Mouse (Mus musculus) embryonic facial prominence, embryonic 15.5 days (tissue): ENCODE results near the gene Vmn1r85. TPM values are rescaled to one million over a fixed set of nuclear protein-coding genes. Genes with fewer than 3 reads are reported as not detected.
A peak's percentile ranks its signal among the peaks of the same experiment; 100 is the strongest.

ENCODE experiments used
- ATAC-seq: fragments of 200-750 bp; cut with Nextera tagmentation; 2 replicates; pipeline ENCODE4 v1.8.0; 2017; ENCODE audit warnings: low read depth, moderate TSS enrichment; ENCODE audit not compliant: insufficient number of reproducible peaks, low FRiP score, low TSS enrichment
- H3K27ac ChIP-seq: fragments of 300-500 bp; sonication (generic); replicated peaks from 2 replicates; pipeline ENCODE4 v1.5.1; 2015; ENCODE audit warnings: mild to moderate bottlenecking, inconsistent platforms
- H3K27me3 ChIP-seq: fragments of 300-500 bp; sonication (generic); 2 replicates; pipeline ENCODE4 v1.6.1; 2015; ENCODE audit warnings: inconsistent platforms
- H3K36me3 ChIP-seq: fragments of 300-500 bp; sonication (generic); 2 replicates; pipeline ENCODE4 v1.6.1; 2015; ENCODE audit warnings: mild to moderate bottlenecking, inconsistent platforms
- H3K4me1 ChIP-seq: fragments of 300-500 bp; sonication (generic); 2 replicates; pipeline ENCODE4 v1.6.1; 2015; ENCODE audit warnings: inconsistent platforms
- H3K4me2 ChIP-seq: fragments of 300-500 bp; sonication (generic); replicated peaks from 2 replicates; pipeline ENCODE4 v1.6.1; 2015; ENCODE audit warnings: mild to moderate bottlenecking, inconsistent platforms
- H3K4me3 ChIP-seq: fragments of 300-500 bp; sonication (generic); replicated peaks from 2 replicates; pipeline ENCODE4 v1.5.1; 2015; ENCODE audit warnings: mild to moderate bottlenecking, inconsistent platforms
- H3K9ac ChIP-seq: fragments of 300-500 bp; sonication (generic); 2 replicates; pipeline ENCODE4 v1.6.1; 2015; ENCODE audit warnings: inconsistent platforms
- H3K9me3 ChIP-seq: fragments of 300-500 bp; sonication (generic); replicated peaks from 2 replicates; pipeline ENCODE4 v1.6.1; 2016; ENCODE audit warnings: inconsistent platforms
- WGBS: fragments of 180-500 bp; shearing (Covaris S2); methylation state at CpG from one replicate; pipeline ENCODE4 v1.1.7; 2015; 5-methylcytosine and 5-hydroxymethylcytosine counted together
- polyA plus RNA-seq: library from polyadenylated mRNA; unstranded; fragments of >200 nt; fragmentation: Nextera tagmentation; extraction: Ambion mirVana; gene quantifications from 2 replicates; pipeline ENCODE4 v1.2.1, GENCODE M21; 2015

The Vmn1r85 gene
- polyA plus RNA-seq, 1 experiment from 2014 or later: not detected

DNA sequence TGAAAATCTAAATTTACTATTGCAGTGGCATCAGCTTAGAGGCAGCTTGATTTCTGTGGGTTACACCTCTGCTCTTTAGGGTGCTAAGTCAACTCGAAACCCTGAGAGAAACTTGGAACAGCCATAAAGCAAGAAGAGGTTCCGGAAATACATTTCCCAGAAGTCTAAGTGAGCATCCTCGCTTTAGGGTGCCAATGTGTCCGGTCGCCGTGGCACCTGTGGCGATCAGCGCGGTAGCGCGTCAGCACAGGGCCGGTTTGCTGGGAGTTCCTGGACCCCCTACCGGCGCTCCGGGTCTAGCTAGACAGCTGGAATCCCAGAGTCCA, 41.0 kb downstream of the Vmn1r85 start:
- WGBS: 3% methylated on average over 15 of the region's 15 CpGs
- Histone ChIP-seq H3K36me3 (no peaks in the 10 kb centered on the region), H3K9ac (peak overlapping the region; percentile 42), H3K27me3 (no peaks in the 10 kb centered on the region), H3K27ac (peak overlapping the region; percentile 87), H3K4me1 (peaks cover 6% of the 10 kb centered on the region; the same call in 1 of the 2 replicates), H3K4me3 (peak overlapping the region; percentile 63), H3K9me3 (no peaks in the 10 kb centered on the region), H3K4me2 (peak overlapping the region; percentile 55)
- ATAC-seq: peak; percentile 37

DNA sequence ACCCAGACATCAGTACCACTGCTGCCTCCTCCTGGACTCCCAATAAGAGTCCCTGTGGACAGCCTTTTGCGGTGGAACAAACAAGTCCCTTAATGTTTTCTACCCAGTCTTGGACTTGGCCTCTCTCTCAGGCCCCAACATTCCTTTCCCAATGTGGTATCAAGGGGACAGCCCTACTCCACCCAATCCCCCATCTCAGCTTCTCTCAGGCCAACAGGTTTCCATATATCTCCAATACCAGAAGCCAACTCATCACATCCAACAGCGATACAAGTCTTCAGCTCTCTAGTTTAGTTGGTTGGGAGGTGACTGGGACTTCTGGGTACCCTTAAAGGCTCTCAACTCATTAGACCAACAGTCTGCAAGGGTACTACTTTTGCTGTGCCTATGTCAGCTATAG, 41.5 kb downstream of the Vmn1r85 start:
- no peak for ATAC-seq
- Histone ChIP-seq H3K4me2 (peak overlapping the region; percentile 55), H3K27me3 (no peaks in the 10 kb centered on the region), H3K9ac (no peak overlapping the region), H3K27ac (no peak overlapping the region), H3K36me3 (no peaks in the 10 kb centered on the region), H3K4me1 (peaks cover 6% of the 10 kb centered on the region; the same call in 1 of the 2 replicates), H3K4me3 (peak overlapping the region; percentile 63), H3K9me3 (no peaks in the 10 kb centered on the region)
- WGBS: 91% methylated on average over 2 of the region's 2 CpGs

DNA sequence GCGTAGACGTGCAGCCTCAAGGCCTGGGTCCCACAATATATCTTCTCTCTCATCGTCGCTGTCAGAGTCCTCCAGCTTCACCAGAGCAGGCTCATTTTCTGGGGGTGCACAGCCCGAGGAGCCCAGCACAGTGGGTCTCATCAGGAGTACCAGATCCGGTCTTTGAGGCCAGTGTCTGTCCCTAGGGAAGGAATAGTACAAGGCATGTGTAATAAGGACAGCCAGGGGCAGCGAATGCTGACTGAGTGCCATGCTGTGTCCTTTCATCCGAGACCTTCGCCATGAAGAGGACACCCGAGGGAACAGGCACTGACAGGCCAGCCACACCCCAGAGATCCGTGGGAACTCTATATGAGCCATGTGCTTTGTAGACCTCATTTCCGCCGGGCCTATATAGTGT, 42.0 kb downstream of the Vmn1r85 start:
- Histone ChIP-seq H3K4me2 (no peak overlapping the region), H3K4me1 (peaks cover 6% of the 10 kb centered on the region; the same call in 1 of the 2 replicates), H3K9me3 (no peaks in the 10 kb centered on the region), H3K4me3 (no peak overlapping the region), H3K27ac (no peak overlapping the region), H3K36me3 (no peaks in the 10 kb centered on the region), H3K27me3 (no peaks in the 10 kb centered on the region), H3K9ac (no peak overlapping the region)
- WGBS: 85% methylated on average over 13 of the region's 13 CpGs
- ATAC-seq: no peak

DNA sequence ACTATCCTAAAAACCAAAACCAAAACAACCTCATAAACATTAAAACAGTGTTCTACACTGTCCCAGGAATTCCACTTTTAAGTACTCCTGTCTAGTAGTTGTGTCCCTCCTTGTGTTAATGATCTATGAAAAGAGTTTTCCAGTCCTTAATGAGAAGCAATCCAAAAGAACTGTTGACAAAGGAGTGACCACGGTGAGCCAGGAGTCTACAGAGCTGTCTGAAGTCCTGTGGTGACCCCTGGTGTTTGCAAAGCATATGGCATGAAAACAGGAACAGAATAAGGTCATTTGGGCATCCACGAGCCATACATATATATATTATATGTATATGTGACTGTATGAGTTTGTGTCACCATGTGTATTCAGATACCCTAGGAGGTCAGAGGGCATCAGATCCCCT, 48.9 kb downstream of the Vmn1r85 start:
- 4% methylated on average over 2 of the region's 2 CpGs for WGBS
- peaks cover 16% of the 10 kb centered on the region for H3K4me1 ChIP-seq
- ATAC-seq: no peak
- H3K27ac ChIP-seq: no peak overlapping the region
- peaks cover 47% of the 10 kb centered on the region for H3K27me3 ChIP-seq
- no peaks in the 10 kb centered on the region for H3K36me3 ChIP-seq
- H3K9me3 ChIP-seq: no peaks in the 10 kb centered on the region
- no peak overlapping the region for H3K9ac ChIP-seq
- H3K4me3 ChIP-seq: no peak overlapping the region
- H3K4me2 ChIP-seq: no peak overlapping the region

DNA sequence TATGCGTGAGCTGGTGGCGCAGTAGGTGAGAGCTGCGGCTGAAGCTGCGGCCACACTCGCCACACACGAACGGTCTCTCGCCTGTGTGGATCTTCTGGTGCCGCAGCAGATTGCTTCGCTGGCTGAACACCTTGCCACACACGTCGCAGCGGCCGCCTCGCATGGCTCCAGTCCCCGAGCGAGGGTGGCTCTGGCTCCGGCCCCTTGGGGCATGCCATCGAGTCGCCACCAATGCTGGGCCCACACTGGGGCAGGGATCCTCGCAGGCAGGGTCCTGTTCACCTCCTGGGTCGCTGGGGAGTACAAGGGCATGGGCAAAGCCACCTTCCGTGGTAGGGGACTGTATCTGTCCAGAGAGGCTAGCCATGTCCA, 50.7 kb downstream of the Vmn1r85 start:
- 0 out of 2 replicates have a peak, but pooled peaks have one; percentile 56 for ATAC-seq

DNA sequence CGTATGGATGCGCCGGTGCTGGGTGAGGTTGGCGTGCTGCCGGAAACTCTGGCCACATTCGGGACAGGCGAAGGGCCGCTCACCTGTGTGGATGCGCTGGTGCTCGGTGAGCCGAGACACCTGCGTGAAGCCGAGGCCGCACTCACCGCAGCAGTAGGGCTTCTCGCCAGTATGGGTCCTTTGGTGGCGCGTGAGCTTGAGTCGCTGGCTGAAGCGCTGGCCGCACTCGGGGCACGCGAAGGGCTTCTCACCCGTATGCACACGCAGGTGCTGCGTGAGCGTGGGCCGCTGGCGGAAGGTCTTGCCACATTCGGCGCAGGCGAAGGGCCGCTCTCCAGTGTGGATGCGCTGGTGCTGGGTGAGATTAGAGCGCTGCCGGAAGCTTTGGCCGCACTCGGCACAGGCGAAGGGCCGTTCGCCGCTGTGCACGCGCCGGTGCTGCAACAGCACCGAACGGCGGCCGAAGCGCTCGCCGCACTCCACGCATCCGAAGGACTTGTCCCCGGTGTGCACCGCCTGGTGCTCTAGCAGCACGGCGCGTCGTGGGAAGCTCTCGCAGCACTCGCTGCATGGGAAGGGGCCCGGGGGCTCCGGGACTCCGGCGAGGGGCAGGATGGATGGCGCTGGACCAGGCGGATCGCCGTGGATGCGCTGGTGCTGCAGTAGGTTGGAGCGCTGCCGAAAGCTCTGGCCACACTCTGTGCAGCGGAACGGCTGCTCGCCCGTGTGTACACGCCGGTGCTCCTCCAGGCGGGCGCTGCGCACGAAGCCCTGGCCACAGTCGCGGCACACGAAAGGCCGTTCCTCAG, 51.3 kb downstream of the Vmn1r85 start:
- Histone ChIP-seq H3K36me3 (no peaks in the 10 kb centered on the region), H3K27ac (no peak overlapping the region), H3K4me3 (peak overlapping the region; percentile 44), H3K9ac (peak overlapping the region; percentile 18), H3K9me3 (no peaks in the 10 kb centered on the region), H3K4me2 (peak overlapping the region; percentile 88), H3K27me3 (peaks cover 49% of the 10 kb centered on the region), H3K4me1 (peaks cover 23% of the 10 kb centered on the region)
- 5% methylated on average over 88 of the region's 88 CpGs for WGBS
- 0 out of 2 replicates have a peak, but pooled peaks have one; percentile 23 for ATAC-seq

More for the DNA sequence above, 50.7 kb downstream of the Vmn1r85 start:
- Histone ChIP-seq H3K9me3 (no peaks in the 10 kb centered on the region), H3K27me3 (peaks cover 49% of the 10 kb centered on the region), H3K9ac (peak overlapping the region; percentile 18), H3K4me3 (peak overlapping the region; percentile 44), H3K4me1 (peaks cover 17% of the 10 kb centered on the region), H3K4me2 (peak overlapping the region; percentile 88), H3K36me3 (no peaks in the 10 kb centered on the region), H3K27ac (no peak overlapping the region)
- WGBS: 3% methylated on average over 23 of the region's 23 CpGs

DNA sequence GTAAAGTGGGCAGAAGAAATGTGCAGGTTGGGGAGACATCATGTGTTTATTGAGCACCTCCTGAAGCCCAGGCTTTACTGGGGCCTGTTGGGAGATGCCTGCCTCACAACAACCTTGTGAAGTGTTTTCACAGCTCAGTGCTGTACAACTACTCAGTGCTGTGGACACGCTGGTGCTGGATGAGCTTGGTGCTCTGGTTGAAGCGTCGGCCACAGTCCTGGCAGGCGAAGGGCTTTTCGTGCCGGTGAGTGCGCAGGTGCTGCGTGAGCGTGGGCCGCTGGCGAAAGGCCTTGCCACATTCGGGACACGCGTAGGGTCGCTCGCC, 51.9 kb downstream of the Vmn1r85 start:
- H3K9ac ChIP-seq: no peak overlapping the region
- no peak for ATAC-seq
- no peaks in the 10 kb centered on the region for H3K9me3 ChIP-seq
- WGBS: 46% methylated on average over 16 of the region's 16 CpGs
- H3K27me3 ChIP-seq: peaks cover 49% of the 10 kb centered on the region
- peak overlapping the region; percentile 88 for H3K4me2 ChIP-seq
- H3K4me1 ChIP-seq: peaks cover 25% of the 10 kb centered on the region
- peak overlapping the region; percentile 44; the same call in 1 of the 2 replicates for H3K4me3 ChIP-seq
- H3K36me3 ChIP-seq: no peaks in the 10 kb centered on the region
- H3K27ac ChIP-seq: no peak overlapping the region

DNA sequence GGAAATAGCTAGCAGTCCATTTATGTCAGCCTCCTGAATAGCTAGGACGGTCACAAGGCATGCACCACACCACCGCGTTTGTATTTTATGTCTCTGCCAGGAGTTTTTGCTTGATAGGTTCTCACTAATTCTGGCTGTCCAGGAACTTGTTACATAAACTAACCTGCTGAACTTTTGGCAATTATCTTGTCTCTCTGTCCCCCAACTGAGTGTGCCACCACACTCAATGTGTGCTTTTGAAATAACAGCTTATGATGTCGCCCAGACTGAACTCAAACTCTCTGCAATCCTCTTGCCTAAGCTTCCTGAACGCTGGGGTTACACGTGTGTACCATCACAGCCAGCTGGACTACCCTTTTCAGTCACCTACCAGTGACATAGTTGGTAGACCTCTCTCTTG, 52.5 kb downstream of the Vmn1r85 start:
- Histone ChIP-seq H3K4me3 (no peak overlapping the region), H3K4me1 (peaks cover 25% of the 10 kb centered on the region), H3K27ac (no peak overlapping the region), H3K9ac (no peak overlapping the region), H3K27me3 (peaks cover 49% of the 10 kb centered on the region), H3K36me3 (no peaks in the 10 kb centered on the region), H3K4me2 (no peak overlapping the region), H3K9me3 (no peaks in the 10 kb centered on the region)
- no peak for ATAC-seq
- 75% methylated on average over 6 of the region's 6 CpGs for WGBS

DNA sequence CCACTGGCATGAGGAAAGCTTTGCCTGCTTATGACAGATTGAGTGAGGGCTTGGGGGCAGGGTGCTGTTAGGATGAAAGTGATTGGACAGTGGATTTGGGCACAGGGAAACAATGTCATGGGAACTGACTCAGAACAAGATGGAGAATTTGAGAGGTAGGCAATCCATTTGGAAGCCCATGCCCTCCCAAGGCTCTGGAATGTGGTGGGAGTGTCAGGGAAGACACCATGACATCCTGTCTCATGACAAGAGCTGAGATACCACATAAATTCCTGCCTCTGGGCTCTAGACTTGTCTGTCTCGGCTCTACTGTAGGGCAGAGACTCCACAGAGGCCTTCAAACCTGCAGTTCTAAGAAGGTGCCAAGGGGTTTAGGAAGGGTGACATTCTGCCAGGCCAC, 53.7 kb downstream of the Vmn1r85 start:
- H3K27me3 ChIP-seq: peaks cover 49% of the 10 kb centered on the region

DNA sequence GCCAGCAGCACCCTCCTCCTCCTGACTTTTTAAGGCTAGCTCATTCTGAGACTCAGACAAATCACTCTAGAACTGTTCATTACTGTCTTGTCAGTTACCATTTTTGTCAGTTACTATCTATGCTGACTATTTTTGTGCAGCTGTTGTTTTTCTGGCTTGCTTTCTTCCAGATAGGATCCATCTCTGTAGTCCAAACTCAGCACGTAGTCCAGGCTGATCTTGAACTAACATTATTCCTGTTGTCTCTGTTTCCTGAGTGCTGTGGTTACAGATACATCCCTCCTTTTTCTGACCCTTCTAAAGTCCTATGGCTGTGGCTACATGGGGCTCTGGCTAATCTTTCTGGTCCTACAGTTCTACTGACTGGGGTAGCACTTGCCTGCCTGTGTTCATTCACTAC, 55.8 kb downstream of the Vmn1r85 start:
- WGBS: 80% methylated on average over 1 of the region's 1 CpGs
- Histone ChIP-seq H3K27me3 (peaks cover 33% of the 10 kb centered on the region), H3K4me3 (peak overlapping the region; percentile 79), H3K27ac (no peak overlapping the region), H3K4me2 (peak overlapping the region; percentile 61), H3K9ac (peak overlapping the region; percentile 97; the same call in 1 of the 2 replicates), H3K4me1 (peaks cover 43% of the 10 kb centered on the region), H3K9me3 (no peaks in the 10 kb centered on the region), H3K36me3 (peaks cover 18% of the 10 kb centered on the region)
- no peak for ATAC-seq

More for the DNA sequence above, 53.7 kb downstream of the Vmn1r85 start:
- Histone ChIP-seq H3K4me3 (no peak overlapping the region), H3K27ac (no peak overlapping the region), H3K36me3 (peaks cover 2% of the 10 kb centered on the region), H3K9ac (no peak overlapping the region), H3K4me1 (peaks cover 32% of the 10 kb centered on the region), H3K9me3 (no peaks in the 10 kb centered on the region), H3K4me2 (no peak overlapping the region)
- 47% methylated on average over 1 of the region's 1 CpGs for WGBS
- no peak for ATAC-seq

DNA sequence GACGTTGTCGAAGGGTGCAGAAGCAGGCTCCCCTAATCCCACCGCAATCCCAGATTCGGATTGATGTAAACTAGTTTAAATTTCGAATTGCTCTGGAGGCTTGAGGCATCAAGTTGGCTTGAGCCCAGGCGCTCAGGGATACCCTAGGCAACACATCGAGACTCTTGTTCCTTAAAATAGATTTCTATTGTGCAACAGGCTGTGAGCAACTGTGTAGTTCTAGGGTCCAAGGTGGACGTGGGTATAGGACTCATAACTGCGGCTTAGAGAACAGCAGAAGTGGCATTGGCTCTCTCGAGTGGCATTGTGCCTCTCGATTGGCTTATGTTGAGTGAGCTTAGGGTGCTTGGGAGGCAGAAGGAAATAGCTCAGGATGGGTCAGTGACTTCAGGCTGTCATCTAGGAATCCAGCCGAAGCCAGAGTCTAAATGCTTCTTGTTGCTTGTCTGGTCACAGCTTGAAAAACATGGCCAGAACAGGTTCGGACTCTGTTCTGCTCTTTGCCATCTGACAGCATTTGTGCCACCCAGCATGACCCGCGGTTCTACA, 56.3 kb downstream of the Vmn1r85 start:
- peak overlapping the region; percentile 100 for H3K27ac ChIP-seq
- H3K4me3 ChIP-seq: peak overlapping the region; percentile 79
- H3K9me3 ChIP-seq: no peaks in the 10 kb centered on the region
- WGBS: 17% methylated on average over 15 of the region's 15 CpGs
- no peak for ATAC-seq
- H3K9ac ChIP-seq: peak overlapping the region; percentile 97
- peaks cover 43% of the 10 kb centered on the region for H3K4me1 ChIP-seq
- H3K27me3 ChIP-seq: peaks cover 28% of the 10 kb centered on the region
- H3K4me2 ChIP-seq: peak overlapping the region; percentile 61
- H3K36me3 ChIP-seq: peaks cover 18% of the 10 kb centered on the region
